Mouse (Mus musculus) forebrain, postnatal 0 days (tissue): ENCODE data around the gene Dnajc22. TPM values are rescaled to one million over a fixed set of nuclear protein-coding genes. Genes with fewer than 3 reads are reported as not detected.

ENCODE experiments used
- ATAC-seq: fragments of 200-750 bp; cut with Nextera tagmentation; 2 replicates; pipeline ENCODE4 v1.8.0; 2017; ENCODE audit warnings: mild to moderate bottlenecking, moderate library complexity
- DNase-seq: peaks from one replicate; pipeline ENCODE4 v3.0.0-alpha.2; 2015
- H3K27ac ChIP-seq: fragments of 300-500 bp; sonication (generic); 2 replicates; pipeline ENCODE4 v1.5.1; 2014; ENCODE audit warnings: low read depth, mild to moderate bottlenecking, antibody characterized with exemption, low read length, moderate library complexity, mixed read lengths
- H3K27me3 ChIP-seq: fragments of 300-500 bp; sonication (generic); 2 replicates; pipeline ENCODE4 v1.6.1; 2014; ENCODE audit warnings: mild to moderate bottlenecking, low read length, mixed read lengths; ENCODE audit not compliant: insufficient read depth
- H3K36me3 ChIP-seq: fragments of 300-500 bp; sonication (generic); 2 replicates; pipeline ENCODE4 v1.6.1; 2014; ENCODE audit warnings: mild to moderate bottlenecking, moderate library complexity; ENCODE audit not compliant: insufficient read depth
- H3K4me1 ChIP-seq: fragments of 300-500 bp; sonication (generic); 2 replicates; pipeline ENCODE4 v1.6.1; 2014; ENCODE audit warnings: antibody characterized with exemption; ENCODE audit not compliant: insufficient read depth
- H3K4me2 ChIP-seq: fragments of 300-500 bp; sonication (generic); 2 replicates; pipeline ENCODE4 v1.6.1; 2014; ENCODE audit warnings: low read depth, mild to moderate bottlenecking, moderate library complexity
- H3K4me3 ChIP-seq: fragments of 300-500 bp; sonication (generic); 2 replicates; pipeline ENCODE4 v1.5.1; 2014; ENCODE audit warnings: low read depth, low read length, mixed read lengths
- H3K9ac ChIP-seq: fragments of 300-500 bp; sonication (generic); 2 replicates; pipeline ENCODE4 v1.6.1; 2014; ENCODE audit warnings: mild to moderate bottlenecking
- H3K9me3 ChIP-seq: fragments of 300-500 bp; sonication (generic); 2 replicates; pipeline ENCODE4 v1.6.1; 2016; ENCODE audit warnings: low read length
- CTCF ChIP-seq: sonication (generic); IDR thresholded peaks from 2 replicates; pipeline ENCODE4 v1.5.1; 2016; ENCODE audit warnings: antibody characterized with exemption, control low read depth, low read depth
- WGBS: fragments of 180-500 bp; shearing (Covaris S2); extraction: QIAGEN DNeasy Blood & Tissue Kit; methylation state at CpG from one replicate; pipeline ENCODE4 v1.1.7; 2014; 5-methylcytosine and 5-hydroxymethylcytosine counted together
- microRNA-seq, 2 experiments: library from miRNA; unstranded; fragments of <30 nt; microRNA quantifications; one replicate each; pipeline ENCODE4; 2016
- polyA plus RNA-seq: library from polyadenylated mRNA; unstranded; fragments of >200 nt; fragmentation: Nextera tagmentation; extraction: Ambion mirVana; gene quantifications from 2 replicates; pipeline ENCODE4 v1.2.1, GENCODE M21; 2015
- total RNA-seq: library from RNA; depleted of rRNA; stranded (reverse); fragments of >200 nt; gene quantifications from 2 replicates; pipeline ENCODE4 v1.2.3, GENCODE M21; 2014; rRNA removed

Gene Dnajc22
- total and polyA plus RNA-seq, 2 experiments from 2014 or later = 0.51 to 0.71 TPM

DNA sequence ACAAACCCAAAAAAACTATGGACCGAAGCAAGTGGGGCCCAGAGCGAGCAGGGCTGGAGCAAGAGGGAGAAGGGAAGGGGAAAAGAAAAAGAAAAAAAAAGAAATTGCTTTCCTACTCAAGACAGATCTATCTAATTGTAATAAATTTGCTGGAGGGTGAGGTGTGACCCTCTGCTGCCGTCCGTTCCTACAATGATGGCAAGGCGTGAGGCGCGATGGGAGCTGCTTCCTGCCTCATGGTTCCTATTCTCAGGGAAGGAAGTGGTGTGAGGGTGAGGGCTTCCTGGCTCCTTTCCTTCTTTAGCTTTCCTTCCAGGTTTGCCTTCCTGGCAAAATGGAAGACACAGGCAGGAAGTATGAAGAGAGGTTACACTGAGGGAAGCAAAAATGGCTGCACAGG is 57.5 kb downstream of the Dnajc22 start:
- Histone ChIP-seq H3K9ac (no peak overlapping the region), H3K9me3 (no peaks in the 10 kb centered on the region), H3K27me3 (no peaks in the 10 kb centered on the region), H3K4me1 (no peaks in the 10 kb centered on the region), H3K27ac (no peak overlapping the region), H3K36me3 (peaks cover 39% of the 10 kb centered on the region), H3K4me2 (no peak overlapping the region), H3K4me3 (no peak overlapping the region)
- 95% methylated on average over 7 of the region's 7 CpGs for WGBS
- DNase-seq (no peak), ATAC-seq (no peak)
- TF ChIP-seq CTCF = no peak

- ATAC-seq = no peak
- Histone ChIP-seq H3K4me3 (no peak overlapping the region), H3K27ac (no peak overlapping the region), H3K27me3 (no peaks in the 10 kb centered on the region), H3K36me3 (peaks cover 32% of the 10 kb centered on the region), H3K4me1 (no peaks in the 10 kb centered on the region), H3K9ac (no peak overlapping the region), H3K9me3 (no peaks in the 10 kb centered on the region), H3K4me2 (no peak overlapping the region)
- WGBS = 83% methylated on average over 8 of the region's 8 CpGs
- DNase-seq = no peak
- no peak for TF ChIP-seq CTCF
Observed at GRCm38 (mm10) chr15:99151324-99151723, 58.4 kb downstream of the Dnajc22 start.

DNA sequence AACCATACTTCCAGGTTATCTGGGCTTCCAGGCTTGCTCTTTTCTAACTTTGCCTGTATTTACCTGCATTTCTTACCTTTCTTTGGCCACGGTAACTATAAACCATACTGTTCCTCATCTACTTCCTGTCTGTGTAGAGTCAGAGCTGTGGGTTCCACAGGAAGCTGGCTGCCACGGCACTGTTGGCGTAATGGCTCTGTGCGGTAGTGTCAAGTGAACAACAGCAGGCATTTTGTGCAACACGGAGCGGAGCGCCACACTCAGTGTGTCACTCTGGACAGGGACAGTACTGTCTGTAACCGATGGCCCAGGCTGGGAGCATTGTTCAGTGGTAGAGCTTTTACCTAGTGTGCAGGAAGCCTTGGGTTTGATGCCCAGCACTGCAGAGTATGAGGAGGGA is 60.5 kb downstream of the Dnajc22 start:
- H3K4me1 ChIP-seq = no peaks in the 10 kb centered on the region
- 97% methylated on average over 8 of the region's 8 CpGs for WGBS
- H3K4me3 ChIP-seq = no peak overlapping the region
- TF ChIP-seq CTCF = no peak
- no peaks in the 10 kb centered on the region for H3K27me3 ChIP-seq
- H3K9me3 ChIP-seq = no peaks in the 10 kb centered on the region
- no peak overlapping the region for H3K9ac ChIP-seq
- peaks cover 21% of the 10 kb centered on the region for H3K36me3 ChIP-seq
- no peak overlapping the region for H3K4me2 ChIP-seq
- ATAC-seq = no peak
- no peak for DNase-seq
- no peak overlapping the region for H3K27ac ChIP-seq

Small RNA genes lying within 50 kb of the gene (microRNA-seq; reads per million reads assigned to microRNA genes)
- 0.37 to 0.77 reads per million in 2 experiments for gene Mir6960

Other genes starting within 250 kb of the Dnajc22 start
- gene Kmt2d, start 222.0 kb upstream of the Dnajc22 start, total RNA-seq = 22.7 and 25.8 TPM in 2 replicates
- gene Kmt2d, start 222.0 kb upstream of the Dnajc22 start, polyA plus RNA-seq = 2.9 and 6.2 TPM in 2 replicates
- gene Rhebl1, start 198.6 kb upstream of the Dnajc22 start, total RNA-seq = 16.5 and 20.7 TPM in 2 replicates
- gene Rhebl1, start 198.6 kb upstream of the Dnajc22 start, polyA plus RNA-seq = 34.1 and 37.5 TPM in 2 replicates
- 0.15 and 0.76 TPM in 2 replicates for gene Dhh, start 194.6 kb upstream of the Dnajc22 start, total RNA-seq
- 0.25 and 0.58 TPM in 2 replicates for gene Dhh, start 194.6 kb upstream of the Dnajc22 start, polyA plus RNA-seq
- gene Lmbr1l, start 174.9 kb upstream of the Dnajc22 start, total RNA-seq = 44.1 and 59.3 TPM in 2 replicates
- 20.1 and 22.4 TPM in 2 replicates for gene Lmbr1l, start 174.9 kb upstream of the Dnajc22 start, polyA plus RNA-seq
- gene Tuba1b, start 158.6 kb upstream of the Dnajc22 start, total RNA-seq = 1,927 and 1,958 TPM in 2 replicates
- 1,265 and 1,341 TPM in 2 replicates for gene Tuba1b, start 158.6 kb upstream of the Dnajc22 start, polyA plus RNA-seq
- 1,610 and 2,499 TPM in 2 replicates for gene Gm49450, start 139.6 kb upstream of the Dnajc22 start, total RNA-seq
- gene Gm49450, start 139.6 kb upstream of the Dnajc22 start, polyA plus RNA-seq = not detected in 2 replicates
- gene Tuba1a, start 139.5 kb upstream of the Dnajc22 start, total RNA-seq = 18,820 and 21,160 TPM in 2 replicates
- gene Tuba1a, start 139.5 kb upstream of the Dnajc22 start, polyA plus RNA-seq = 18,258 and 23,279 TPM in 2 replicates
- gene Tuba1c, start 63.3 kb upstream of the Dnajc22 start, total RNA-seq = 22.1 and 24.9 TPM in 2 replicates
- 16.4 and 18.8 TPM in 2 replicates for gene Tuba1c, start 63.3 kb upstream of the Dnajc22 start, polyA plus RNA-seq
- 1.7 and 2.3 TPM in 2 replicates for gene Prph, start 38.0 kb upstream of the Dnajc22 start, total RNA-seq
- gene Prph, start 38.0 kb upstream of the Dnajc22 start, polyA plus RNA-seq = 2.3 and 2.4 TPM in 2 replicates
- gene Troap, start 18.6 kb upstream of the Dnajc22 start, total RNA-seq = 1.5 and 3.9 TPM in 2 replicates
- 2.7 and 3.1 TPM in 2 replicates for gene Troap, start 18.6 kb upstream of the Dnajc22 start, polyA plus RNA-seq
- gene C1ql4, start 5.4 kb upstream of the Dnajc22 start, total RNA-seq = 0.23 and 0.48 TPM in 2 replicates
- gene C1ql4, start 5.4 kb upstream of the Dnajc22 start, polyA plus RNA-seq = 0.40 TPM in 1 of 2 replicates, not detected in the other
- gene Spats2, start 32.7 kb downstream of the Dnajc22 start, total RNA-seq = 28.9 and 29.6 TPM in 2 replicates
- gene Spats2, start 32.7 kb downstream of the Dnajc22 start, polyA plus RNA-seq = 21.8 and 24.4 TPM in 2 replicates
- gene Kcnh3, start 131.7 kb downstream of the Dnajc22 start, total RNA-seq = 22.9 and 435 TPM in 2 replicates
- gene Kcnh3, start 131.7 kb downstream of the Dnajc22 start, polyA plus RNA-seq = 7.7 and 8.2 TPM in 2 replicates
- 231 and 250 TPM in 2 replicates for gene Mcrs1, start 158.8 kb downstream of the Dnajc22 start, total RNA-seq
- gene Mcrs1, start 158.8 kb downstream of the Dnajc22 start, polyA plus RNA-seq = 242 and 258 TPM in 2 replicates
- 110 and 116 TPM in 2 replicates for gene Prpf40b, start 201.9 kb downstream of the Dnajc22 start, total RNA-seq
- gene Prpf40b, start 201.9 kb downstream of the Dnajc22 start, polyA plus RNA-seq = 69.1 and 89.7 TPM in 2 replicates
- gene Fam186b, start 202.7 kb downstream of the Dnajc22 start, total RNA-seq = 0.52 and 1.5 TPM in 2 replicates
- gene Fam186b, start 202.7 kb downstream of the Dnajc22 start, polyA plus RNA-seq = 0.58 and 0.85 TPM in 2 replicates